Mouse (Mus musculus): ENCODE data around the gene Pgbd5. TPM values are rescaled to one million over a fixed set of nuclear protein-coding genes. Genes with fewer than 3 reads are reported as not detected.

The Pgbd5 gene
- polyA plus RNA-seq, 1 experiment, result not detected

DNA sequence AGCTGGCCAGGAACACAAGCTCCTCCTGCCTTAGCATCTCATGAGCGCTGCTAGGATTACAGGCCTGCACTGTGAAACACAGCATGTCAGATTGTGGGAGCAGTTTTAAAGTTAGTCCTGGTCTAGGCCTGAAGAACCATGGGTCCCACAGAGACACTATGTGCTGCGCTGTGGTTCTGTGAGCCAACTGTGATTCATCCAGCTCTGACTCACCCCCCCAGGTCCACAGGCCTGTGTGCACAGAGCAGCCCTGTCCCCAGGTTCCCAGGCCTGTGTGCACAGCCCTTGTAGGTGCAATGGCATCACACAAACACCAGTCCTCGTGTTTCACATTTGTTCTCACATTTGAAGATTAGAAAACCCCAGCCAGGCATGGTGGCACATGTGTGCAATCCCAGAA is 108.4 kb downstream of the Pgbd5 start:
- no peaks in the 10 kb centered on the region for H3K27me3 ChIP-seq (ENCODE audit: control insufficient read depth)
- peaks cover 80% of the 10 kb centered on the region for H3K36me3 ChIP-seq (ENCODE audit: control insufficient read depth)
- no peak for TF ChIP-seq GATA1 (IDR thresholded peaks at IDR 0.05; ENCODE audit: low read length)
- no peak for TF ChIP-seq TAL1 (IDR thresholded peaks at IDR 0.05; ENCODE audit: low read length)
- no peaks in the 10 kb centered on the region for H3K9me3 ChIP-seq (ENCODE audit: control insufficient read depth, low read length)
- H3K4me1 ChIP-seq (ENCODE audit: control insufficient read depth), result no peaks in the 10 kb centered on the region
- no peak overlapping the region for H3K4me3 ChIP-seq (replicated peaks)

DNA sequence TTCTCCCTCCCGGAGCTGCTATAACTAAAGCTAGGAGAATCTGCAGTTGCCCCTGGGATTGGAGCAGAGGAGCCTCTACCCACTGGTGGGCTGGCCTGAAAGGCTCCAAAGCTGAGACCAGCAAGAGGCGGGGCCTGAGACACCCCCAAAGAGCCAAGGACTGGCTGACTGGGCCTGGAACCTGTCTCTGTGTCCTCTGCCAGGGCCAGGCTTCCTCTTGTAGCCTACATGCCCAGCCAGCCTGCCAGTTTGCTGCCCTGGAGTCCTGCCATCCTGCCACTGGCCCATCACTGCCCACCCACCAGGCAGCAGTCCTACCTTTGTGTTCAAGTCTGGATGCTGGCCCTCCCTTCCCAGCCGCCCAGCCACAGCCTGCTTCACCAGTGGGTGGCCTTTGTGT is 109.0 kb downstream of the Pgbd5 start:
- no peaks in the 10 kb centered on the region for H3K9me3 ChIP-seq (ENCODE audit: control insufficient read depth, low read length)
- H3K27me3 ChIP-seq (ENCODE audit: control insufficient read depth), result no peaks in the 10 kb centered on the region
- H3K4me1 ChIP-seq (ENCODE audit: control insufficient read depth), result no peaks in the 10 kb centered on the region
- H3K4me3 ChIP-seq (replicated peaks), result no peak overlapping the region
- TF ChIP-seq GATA1 (IDR thresholded peaks at IDR 0.05; ENCODE audit: low read length) (no peak), TAL1 (IDR thresholded peaks at IDR 0.05; ENCODE audit: low read length) (no peak)
- peaks cover 78% of the 10 kb centered on the region for H3K36me3 ChIP-seq (ENCODE audit: control insufficient read depth)

DNA sequence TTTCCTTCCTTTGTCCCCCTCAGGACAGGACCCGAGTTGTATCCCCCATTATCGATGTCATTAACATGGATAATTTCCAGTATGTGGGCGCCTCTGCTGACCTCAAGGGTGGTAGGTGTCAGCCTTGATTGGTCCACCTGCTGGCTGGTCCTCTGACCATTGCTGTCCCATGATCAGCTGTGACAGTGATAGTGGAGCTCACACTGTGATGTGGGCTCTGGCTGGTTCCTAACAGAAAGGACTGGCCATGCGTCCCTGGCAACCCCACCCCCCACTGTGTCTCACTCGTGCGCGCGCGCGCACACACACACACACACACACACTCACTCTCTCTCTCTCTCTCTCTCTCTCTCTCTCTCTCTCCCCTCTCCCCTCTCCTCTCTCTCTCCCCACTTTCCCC is 109.8 kb downstream of the Pgbd5 start:
- TF ChIP-seq TAL1 (IDR thresholded peaks at IDR 0.05; ENCODE audit: low read length), result no peak
- no peak for TF ChIP-seq GATA1 (IDR thresholded peaks at IDR 0.05; ENCODE audit: low read length)
- Histone ChIP-seq H3K4me1 (ENCODE audit: control insufficient read depth) (no peaks in the 10 kb centered on the region), H3K4me3 (replicated peaks) (no peak overlapping the region), H3K36me3 (ENCODE audit: control insufficient read depth) (peaks cover 74% of the 10 kb centered on the region), H3K27me3 (ENCODE audit: control insufficient read depth) (no peaks in the 10 kb centered on the region), H3K9me3 (ENCODE audit: control insufficient read depth, low read length) (no peaks in the 10 kb centered on the region)

DNA sequence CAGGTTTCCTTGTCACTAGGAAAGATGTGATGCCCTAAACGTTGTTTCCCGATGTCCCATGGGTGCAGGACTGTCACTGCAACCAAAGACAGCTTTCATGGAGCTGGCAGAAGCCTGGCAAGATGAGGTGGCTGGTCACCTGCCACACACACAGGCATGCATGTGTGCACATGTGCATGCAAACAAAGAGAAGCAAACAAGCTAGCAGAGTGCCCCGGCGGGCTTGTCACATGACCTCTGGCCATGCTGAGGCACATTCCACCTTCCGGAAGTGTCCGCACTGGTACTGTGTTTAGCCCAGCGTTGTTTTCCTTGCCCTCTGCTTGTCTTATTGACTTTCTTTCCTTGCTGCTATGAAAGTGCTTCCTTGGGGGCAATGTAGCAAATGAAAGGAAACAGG is 111.2 kb downstream of the Pgbd5 start:
- no peaks in the 10 kb centered on the region for H3K4me1 ChIP-seq (ENCODE audit: control insufficient read depth)
- TF ChIP-seq GATA1 (IDR thresholded peaks at IDR 0.05; ENCODE audit: low read length) (no peak), TAL1 (IDR thresholded peaks at IDR 0.05; ENCODE audit: low read length) (no peak)
- H3K36me3 ChIP-seq (ENCODE audit: control insufficient read depth), result peaks cover 74% of the 10 kb centered on the region
- no peaks in the 10 kb centered on the region for H3K9me3 ChIP-seq (ENCODE audit: control insufficient read depth, low read length)
- H3K4me3 ChIP-seq (replicated peaks), result no peak overlapping the region
- H3K27me3 ChIP-seq (ENCODE audit: control insufficient read depth), result no peaks in the 10 kb centered on the region

DNA sequence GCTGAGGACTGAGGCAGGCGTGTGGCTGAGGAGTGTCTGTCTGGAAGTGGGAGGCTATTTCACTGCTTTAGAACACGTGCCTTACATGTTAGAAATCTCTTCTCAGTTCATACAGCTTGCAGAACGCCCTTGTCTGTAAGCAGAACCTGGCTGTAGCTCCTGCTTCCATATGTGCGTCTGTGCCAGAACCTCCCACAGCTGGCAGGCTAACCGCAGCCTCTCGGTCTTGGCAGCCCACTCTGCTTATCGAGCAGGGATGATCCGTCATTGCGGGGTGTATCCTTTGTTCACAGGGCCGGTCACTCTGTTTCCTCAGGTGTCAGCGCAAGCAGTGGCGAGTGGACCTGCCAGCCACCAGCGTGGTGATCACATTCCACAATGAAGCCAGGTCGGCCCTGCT is 116.1 kb downstream of the Pgbd5 start:
- TF ChIP-seq TAL1 (IDR thresholded peaks at IDR 0.05; ENCODE audit: low read length) (no peak), GATA1 (IDR thresholded peaks at IDR 0.05; ENCODE audit: low read length) (no peak)

DNA sequence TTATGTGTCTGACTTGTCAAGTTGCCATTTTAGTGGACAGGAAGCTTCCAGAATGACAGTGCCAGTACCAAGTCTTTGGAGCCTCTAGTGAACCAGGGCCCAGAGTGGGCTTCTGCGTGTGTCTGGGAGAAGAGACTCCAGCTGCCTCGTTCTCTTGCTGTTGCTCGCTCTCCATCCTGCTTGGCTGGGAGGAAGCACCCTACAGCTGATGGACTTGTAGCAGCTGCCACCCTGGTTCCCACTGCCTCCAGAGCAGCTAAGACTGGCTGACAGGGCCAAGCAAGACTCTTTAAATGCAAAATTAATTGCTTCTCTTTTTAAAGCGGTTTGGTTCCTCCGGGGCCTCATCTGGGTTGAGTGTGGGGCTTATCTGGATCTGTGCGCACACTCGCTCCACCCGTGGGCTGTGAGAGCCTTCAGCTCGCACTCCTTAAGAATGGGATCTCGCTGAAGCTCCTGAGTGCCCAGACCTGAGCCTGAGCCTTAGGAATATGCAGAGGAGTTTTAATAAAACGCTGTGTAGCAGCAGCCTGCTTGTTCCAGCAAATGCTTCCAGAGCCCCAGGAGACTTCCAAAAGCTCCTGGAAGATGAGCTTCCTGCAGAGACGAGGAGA is 118.1 kb downstream of the Pgbd5 start:
- peaks cover 32% of the 10 kb centered on the region for H3K36me3 ChIP-seq (ENCODE audit: control insufficient read depth)
- TF ChIP-seq TAL1 (IDR thresholded peaks at IDR 0.05; ENCODE audit: low read length), result no peak
- TF ChIP-seq GATA1 (IDR thresholded peaks at IDR 0.05; ENCODE audit: low read length), result no peak
- H3K4me1 ChIP-seq (ENCODE audit: control insufficient read depth), result peaks cover 48% of the 10 kb centered on the region
- no peak overlapping the region for H3K4me3 ChIP-seq (replicated peaks)
- H3K27me3 ChIP-seq (ENCODE audit: control insufficient read depth), result no peaks in the 10 kb centered on the region
- H3K9me3 ChIP-seq (ENCODE audit: control insufficient read depth, low read length), result no peaks in the 10 kb centered on the region

More for the DNA sequence above, 116.1 kb downstream of the Pgbd5 start:
- Histone ChIP-seq H3K9me3 (ENCODE audit: control insufficient read depth, low read length) (no peaks in the 10 kb centered on the region), H3K4me1 (ENCODE audit: control insufficient read depth) (peaks cover 31% of the 10 kb centered on the region), H3K4me3 (replicated peaks) (no peak overlapping the region), H3K36me3 (ENCODE audit: control insufficient read depth) (peaks cover 48% of the 10 kb centered on the region), H3K27me3 (ENCODE audit: control insufficient read depth) (no peaks in the 10 kb centered on the region)

DNA sequence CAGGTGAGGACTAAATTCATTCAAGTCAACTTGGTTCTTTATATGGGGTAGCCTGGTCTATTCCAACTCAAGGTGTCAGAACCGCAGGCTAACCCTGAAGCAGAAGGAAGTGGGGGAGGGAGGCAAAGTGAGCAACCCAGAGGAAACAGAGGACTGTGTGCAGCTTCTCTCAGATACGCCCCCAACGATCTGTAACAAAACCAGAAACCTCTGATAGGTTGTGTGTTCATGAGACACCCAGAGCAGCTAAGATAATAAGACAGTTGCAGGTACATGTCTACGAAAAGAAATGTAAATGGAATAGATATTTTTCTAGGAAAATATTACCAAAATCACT is 120.2 kb downstream of the Pgbd5 start:
- Histone ChIP-seq H3K36me3 (ENCODE audit: control insufficient read depth) (peaks cover 22% of the 10 kb centered on the region), H3K9me3 (ENCODE audit: control insufficient read depth, low read length) (no peaks in the 10 kb centered on the region), H3K27me3 (ENCODE audit: control insufficient read depth) (no peaks in the 10 kb centered on the region), H3K4me1 (ENCODE audit: control insufficient read depth) (peaks cover 51% of the 10 kb centered on the region), H3K4me3 (replicated peaks) (no peak overlapping the region)
- TF ChIP-seq GATA1 (IDR thresholded peaks at IDR 0.05; ENCODE audit: low read length) (no peak), TAL1 (IDR thresholded peaks at IDR 0.05; ENCODE audit: low read length) (no peak)

Other genes starting within 250 kb of the Pgbd5 start
- 4.5 and 6.7 TPM in 2 replicates for gene Galnt2, start 208.3 kb downstream of the Pgbd5 start, polyA plus RNA-seq (2012)
- 0.87 and 1.0 TPM in 2 replicates for gene Cog2, start 81.1 kb upstream of the Pgbd5 start, polyA plus RNA-seq (2012)
- 0.05 and 0.10 TPM in 2 replicates for gene Agt, start 130.0 kb upstream of the Pgbd5 start, polyA plus RNA-seq (2012)
- gene Capn9, start 136.5 kb upstream of the Pgbd5 start, polyA plus RNA-seq (2012), result not detected in 2 replicates
- gene 2310022B05Rik, start 223.7 kb upstream of the Pgbd5 start, polyA plus RNA-seq (2012), result 3.5 TPM in 2 replicates